Mouse (Mus musculus) bone marrow macrophage, adult 2 months (primary cell): ENCODE measurements at regions not wholly inside any gene's neighbourhood (a gene's known extent, or its start where the extent isn't known, plus 50 kb on each side); places are given as distances from the start of the nearest gene placed in this dataset.

Experiments used
- H3K27ac ChIP-seq: 2 replicates; pipeline ENCODE4 v1.5.1; 2012; ENCODE audit warnings: low read depth, low read length; ENCODE audit not compliant: insufficient read depth
- H3K4me1 ChIP-seq: 2 replicates; pipeline ENCODE4 v1.6.1; 2012; ENCODE audit warnings: low read length; ENCODE audit not compliant: control insufficient read depth, insufficient read depth
- H3K4me3 ChIP-seq: 2 replicates; pipeline ENCODE4 v1.5.1; 2012; ENCODE audit warnings: mild to moderate bottlenecking, low read length, moderate library complexity; ENCODE audit not compliant: insufficient read depth
- CTCF ChIP-seq: IDR thresholded peaks from 2 replicates; pipeline ENCODE4 v1.5.1; 2012; ENCODE audit warnings: low read depth, mild to moderate bottlenecking, low read length, moderate library complexity
- POLR2A ChIP-seq: IDR thresholded peaks from 2 replicates; pipeline ENCODE4 v1.6.1; 2012; ENCODE audit warnings: mild to moderate bottlenecking, low read depth, low read length, borderline replicate concordance

DNA sequence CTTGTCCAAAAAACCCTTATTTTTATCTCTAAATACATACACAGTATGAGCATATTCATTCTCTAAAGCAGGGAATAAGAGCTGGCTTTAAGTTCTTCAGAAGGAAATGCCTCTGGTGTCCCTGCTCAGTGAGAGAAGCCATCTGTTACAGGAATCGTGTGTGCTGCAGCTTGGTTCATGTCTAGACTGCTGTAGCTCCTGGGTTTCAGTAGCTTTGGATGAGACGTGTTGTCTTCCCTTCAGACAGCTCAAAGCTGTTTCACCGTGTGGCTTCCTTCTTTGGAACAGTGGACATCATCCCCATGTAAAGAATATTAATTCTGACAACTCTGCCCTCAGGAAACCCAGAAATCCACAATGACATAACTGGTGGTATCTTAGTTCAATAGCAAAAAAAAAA is 181.1 kb downstream of the Rps15a start:
- no peak for TF ChIP-seq POLR2A
- no peak for TF ChIP-seq CTCF
- Histone ChIP-seq H3K4me3 (no peak overlapping the region), H3K27ac (no peak overlapping the region), H3K4me1 (no peaks in the 10 kb centered on the region)

- H3K27ac ChIP-seq = no peak overlapping the region
- no peaks in the 10 kb centered on the region for H3K4me1 ChIP-seq
- H3K4me3 ChIP-seq = no peak overlapping the region
- no peak for TF ChIP-seq POLR2A
- no peak for TF ChIP-seq CTCF
Observed at GRCm38 (mm10) chr7:117931234-117931895, 184.6 kb downstream of the Rps15a start.

DNA sequence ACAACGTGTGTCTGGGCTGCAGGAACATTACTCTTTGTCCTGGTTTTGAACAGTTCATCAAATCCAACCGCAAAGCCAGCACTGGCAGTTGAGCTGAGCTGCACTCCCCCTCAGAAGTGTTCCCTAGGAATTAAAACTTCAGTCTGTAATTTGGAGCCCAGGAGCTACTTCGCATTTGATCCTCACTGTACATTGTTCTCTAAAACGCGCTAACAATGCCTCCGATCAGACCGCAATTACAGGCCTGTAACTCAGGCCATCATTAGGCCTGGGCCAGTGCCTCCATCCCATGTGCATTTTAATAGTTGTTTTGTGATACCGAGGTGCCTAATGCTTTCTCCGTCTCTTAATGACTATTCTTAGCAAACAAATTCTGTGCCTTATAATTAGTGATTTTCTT is 185.6 kb downstream of the Rps15a start:
- H3K27ac ChIP-seq = no peak overlapping the region
- no peaks in the 10 kb centered on the region for H3K4me1 ChIP-seq
- TF ChIP-seq POLR2A (no peak), CTCF (no peak)
- H3K4me3 ChIP-seq = no peak overlapping the region

GRCm38 (mm10) chr7:117926396-117926795 is 189.6 kb downstream of the Rps15a start:
- TF ChIP-seq POLR2A (no peak), CTCF (no peak)
- H3K4me1 ChIP-seq = no peaks in the 10 kb centered on the region
- H3K4me3 ChIP-seq = no peak overlapping the region
- H3K27ac ChIP-seq = no peak overlapping the region

- TF ChIP-seq POLR2A (no peak), CTCF (no peak)
- H3K4me1 ChIP-seq = no peaks in the 10 kb centered on the region
- H3K27ac ChIP-seq = no peak overlapping the region
- no peak overlapping the region for H3K4me3 ChIP-seq
Observed at GRCm38 (mm10) chr7:117922270-117922669, 193.7 kb downstream of the Rps15a start.

DNA sequence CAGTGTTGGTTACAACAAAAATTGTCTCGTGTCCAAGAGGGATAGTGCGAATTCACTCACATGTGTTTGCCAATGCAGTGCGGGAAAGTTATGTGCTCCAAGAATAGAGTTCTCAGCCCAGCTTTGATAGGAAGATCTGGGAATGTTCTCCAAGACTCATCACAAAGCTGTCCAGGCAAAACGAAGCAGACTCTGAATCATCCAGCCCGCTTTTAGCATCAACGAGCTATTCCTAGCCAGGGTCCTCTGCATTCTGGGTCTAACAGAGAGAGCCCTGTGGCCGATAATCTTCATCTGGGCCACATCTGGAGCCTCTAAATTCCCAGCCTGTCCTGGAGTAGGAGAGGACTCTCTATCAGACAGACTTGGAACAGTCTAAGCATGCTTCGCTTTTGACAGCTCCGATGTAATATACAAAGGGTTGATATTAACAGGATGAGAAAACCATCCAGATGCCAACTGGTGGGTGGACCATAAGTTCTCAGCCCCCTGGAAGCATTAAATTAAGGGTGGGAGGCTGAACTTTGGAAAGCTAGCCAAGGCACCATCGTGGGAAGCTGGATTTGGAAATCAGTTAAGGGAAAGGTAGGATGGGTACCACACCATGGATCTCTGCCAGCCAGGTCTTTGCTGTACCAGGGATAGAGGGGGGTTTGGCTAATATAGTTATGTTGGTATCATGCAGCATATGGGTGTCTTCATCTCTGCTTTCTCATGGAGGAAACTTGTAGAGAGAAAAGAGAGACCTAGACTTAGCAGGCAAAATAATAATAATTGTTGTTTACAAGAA is 197.6 kb downstream of the Rps15a start:
- Histone ChIP-seq H3K4me1 (no peaks in the 10 kb centered on the region), H3K4me3 (no peak overlapping the region), H3K27ac (no peak overlapping the region)
- TF ChIP-seq CTCF = no peak
- TF ChIP-seq POLR2A = no peak

DNA sequence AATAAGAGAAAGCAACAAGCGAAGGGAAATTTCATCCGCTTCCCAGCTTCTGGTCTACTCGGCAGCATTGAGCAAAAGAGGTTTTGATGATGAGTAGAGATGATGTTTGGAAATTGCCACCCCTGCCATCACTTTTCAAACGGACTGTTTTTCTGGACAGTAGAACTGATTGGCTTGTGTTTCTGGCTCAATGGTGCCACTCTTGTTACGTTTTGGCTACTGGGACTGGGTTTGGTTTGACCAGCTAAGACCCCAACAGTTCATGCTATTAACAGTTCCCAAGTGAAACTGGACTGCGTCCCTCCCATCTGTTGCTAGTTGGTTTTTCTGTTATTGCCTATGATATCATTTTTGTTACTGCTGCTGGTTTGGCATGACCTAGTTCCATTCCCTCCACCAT is 199.1 kb downstream of the Rps15a start:
- Histone ChIP-seq H3K4me3 (no peak overlapping the region), H3K27ac (no peak overlapping the region), H3K4me1 (no peaks in the 10 kb centered on the region)
- TF ChIP-seq POLR2A = no peak
- no peak for TF ChIP-seq CTCF

DNA sequence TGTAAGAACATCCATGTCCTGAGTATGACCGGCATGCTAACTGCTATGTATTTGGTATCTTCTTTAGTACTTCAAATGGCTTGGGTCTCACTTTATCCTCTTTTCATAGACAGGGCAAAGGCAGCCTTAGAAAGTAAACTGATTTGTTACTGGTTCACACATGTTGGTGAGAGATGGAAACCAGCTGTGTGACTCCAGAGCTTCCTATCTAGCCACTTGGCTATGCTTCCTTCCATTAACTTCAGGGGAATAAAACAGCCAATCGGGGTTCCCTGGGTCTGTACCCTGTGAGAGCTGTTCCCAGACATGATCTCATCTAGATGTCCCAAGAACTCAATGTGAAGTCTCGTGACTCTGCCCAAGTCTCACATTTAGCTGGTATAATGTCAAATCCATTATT is 203.5 kb downstream of the Rps15a start:
- no peak overlapping the region for H3K4me3 ChIP-seq
- H3K27ac ChIP-seq = no peak overlapping the region
- H3K4me1 ChIP-seq = no peaks in the 10 kb centered on the region
- TF ChIP-seq POLR2A (no peak), CTCF (no peak)

- no peak for TF ChIP-seq CTCF
- TF ChIP-seq POLR2A = no peak
Observed at GRCm38 (mm10) chr7:117911062-117911461, 204.9 kb downstream of the Rps15a start.

GRCm38 (mm10) chr7:117896528-117896927 is 219.5 kb downstream of the Rps15a start:
- no peak overlapping the region for H3K27ac ChIP-seq
- H3K4me1 ChIP-seq = no peaks in the 10 kb centered on the region
- no peak overlapping the region for H3K4me3 ChIP-seq
- TF ChIP-seq CTCF = no peak

More at GRCm38 (mm10) chr7:117911062-117911461, 204.9 kb downstream of the Rps15a start:
- H3K4me3 ChIP-seq = no peak overlapping the region
- no peaks in the 10 kb centered on the region for H3K4me1 ChIP-seq
- H3K27ac ChIP-seq = no peak overlapping the region
